Mouse (Mus musculus): Measurements from ENCODE around the gene Umodl1.

The Umodl1 gene

DNA sequence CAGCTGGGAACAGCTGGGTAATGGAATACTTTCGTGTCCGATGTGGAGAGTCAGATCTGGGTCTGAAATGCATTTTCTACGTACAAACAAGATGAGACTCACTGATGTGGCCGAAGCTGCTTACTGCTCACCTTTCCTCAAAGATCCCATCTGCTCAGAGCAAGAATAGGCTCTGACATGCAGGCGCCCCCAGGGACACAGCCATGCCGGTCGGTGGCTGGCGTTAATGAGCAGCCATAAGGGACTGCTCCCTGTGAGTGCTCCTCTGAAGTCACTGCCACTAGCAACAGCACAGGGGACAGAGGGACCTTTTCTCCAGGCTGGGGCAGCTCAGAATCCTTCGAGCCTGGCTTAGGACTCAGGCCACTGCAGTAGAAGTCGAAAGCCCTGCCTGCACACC, at the start of gene Umodl1:
Umodl1 (plus strand) TSS at position 301 of the 400 bp plus-strand sequence.
- no peak for DNase-seq (ENCODE audit: low spot score)

DNA sequence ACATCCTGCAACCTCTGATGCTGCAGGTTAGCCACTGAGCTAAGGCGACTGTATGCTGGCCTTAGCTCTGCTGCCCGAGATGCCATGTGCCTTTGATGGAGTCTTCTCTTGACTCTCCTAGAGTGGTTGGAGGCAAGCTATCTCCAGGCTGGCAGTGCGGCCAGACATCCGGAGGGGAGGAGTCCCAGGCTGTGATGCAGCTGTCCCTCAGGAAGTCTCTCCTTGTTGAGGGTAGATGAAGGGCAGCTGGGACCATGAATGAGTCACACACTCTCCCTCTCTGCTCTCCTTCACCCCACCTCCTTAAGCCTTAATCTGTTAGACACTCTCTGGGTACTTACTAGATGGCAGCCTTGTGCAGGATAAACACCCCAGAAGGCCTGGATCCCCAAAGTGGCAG, 46.9 kb upstream of the Umodl1 start:
- DNase-seq (ENCODE audit: low spot score) = no peak

DNA sequence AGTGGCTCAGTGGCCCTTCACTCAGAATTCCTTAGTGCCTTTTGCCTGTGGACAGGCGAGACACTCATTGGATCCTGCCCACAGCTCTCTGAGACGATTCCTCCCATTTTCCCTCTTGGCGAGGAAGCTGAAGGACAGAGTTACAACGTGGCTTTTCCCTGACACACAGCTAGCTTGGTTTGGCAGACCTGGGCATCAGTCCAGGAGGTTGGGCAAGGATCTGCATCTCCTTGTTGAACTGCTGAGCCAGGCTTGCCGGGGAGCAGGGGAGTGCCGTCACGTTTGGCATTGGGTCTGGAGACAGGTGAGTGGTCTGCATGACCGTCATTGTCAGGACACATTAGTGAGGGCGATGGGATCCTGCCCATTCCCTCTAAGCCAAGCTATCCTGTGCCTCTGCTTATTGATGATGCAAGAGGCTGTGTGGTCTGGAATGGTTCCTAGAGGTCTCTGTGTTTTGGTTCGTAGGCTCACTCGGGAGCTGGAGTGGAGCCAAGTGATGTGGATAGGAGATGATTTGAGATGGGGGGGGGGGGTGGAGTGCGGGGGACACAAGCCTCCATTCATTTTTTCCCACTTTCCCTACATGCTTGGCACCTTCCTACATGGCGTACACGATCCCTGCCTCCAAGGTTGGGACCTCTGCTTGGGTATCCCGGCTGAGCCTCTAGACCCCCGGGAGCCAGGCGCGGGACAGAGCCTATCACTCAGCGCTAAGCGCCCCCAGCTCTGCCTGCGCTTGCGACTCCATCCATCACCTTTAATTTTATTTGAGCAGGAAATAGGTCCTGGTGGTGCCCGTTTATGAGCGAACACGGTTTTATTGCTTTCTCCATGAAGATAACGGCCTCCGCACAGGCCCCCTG, 43.3 kb upstream of the Umodl1 start:
- peak; percentile 9 for DNase-seq (ENCODE audit: low spot score)

DNA sequence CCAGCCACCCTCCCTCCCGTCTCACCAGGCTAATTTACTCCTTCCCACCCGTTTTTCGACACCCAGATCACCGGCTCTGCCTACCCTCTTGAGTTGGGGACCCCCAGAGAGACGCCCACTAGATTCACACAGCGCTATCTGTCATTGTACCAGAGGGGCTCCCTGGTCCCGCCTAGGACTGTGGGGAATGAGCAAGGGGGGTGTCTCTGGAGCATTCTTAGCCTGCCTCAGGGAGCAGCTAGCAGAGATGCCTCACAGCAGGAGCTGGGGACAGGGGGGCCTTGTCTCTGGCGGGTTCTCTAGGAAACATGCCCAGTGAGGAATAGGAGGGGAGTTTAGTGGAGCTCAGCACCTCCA, 42.7 kb upstream of the Umodl1 start:
- no peak for DNase-seq (ENCODE audit: low spot score)

DNA sequence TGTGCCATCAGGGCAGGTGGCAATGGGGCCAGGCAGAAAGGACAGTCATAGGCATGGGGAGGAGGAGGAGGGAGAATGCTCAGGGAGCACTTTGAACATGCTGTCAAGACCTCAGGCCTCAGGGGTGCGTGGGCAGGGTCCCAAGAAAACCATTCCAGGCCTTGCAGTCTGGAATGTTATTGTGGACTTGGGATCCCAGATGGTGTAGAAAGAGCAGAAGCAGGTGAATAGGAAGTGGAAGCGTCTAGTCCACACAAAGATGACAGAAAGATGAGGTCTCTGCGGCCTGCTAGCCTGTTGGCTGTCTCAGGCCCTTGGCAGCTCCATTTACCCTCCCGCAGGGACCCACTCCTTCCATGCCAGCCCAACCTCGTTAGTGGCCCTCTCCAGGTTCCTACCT, 41.9 kb upstream of the Umodl1 start:
- DNase-seq (ENCODE audit: low spot score) = no peak

DNA sequence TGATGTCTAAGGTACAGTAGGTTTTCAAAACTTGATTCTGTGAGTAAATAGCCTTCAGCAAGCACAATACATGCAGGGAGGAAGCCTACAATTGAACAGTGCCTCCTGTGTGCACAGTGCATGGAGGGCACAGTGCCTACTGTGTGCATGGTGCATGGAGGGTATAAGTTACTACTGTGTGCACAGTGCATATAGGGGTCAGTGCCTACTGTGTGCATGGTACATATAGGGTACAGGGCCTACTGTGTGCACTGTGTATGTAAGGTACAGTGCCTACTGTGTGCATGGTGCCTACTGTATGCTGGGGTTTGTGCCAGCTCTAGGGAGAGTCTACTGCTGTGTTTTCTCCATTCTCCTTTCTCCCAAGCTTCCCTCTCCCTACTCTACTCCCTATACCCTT, 40.2 kb upstream of the Umodl1 start:
- no peak for DNase-seq (ENCODE audit: low spot score)

DNA sequence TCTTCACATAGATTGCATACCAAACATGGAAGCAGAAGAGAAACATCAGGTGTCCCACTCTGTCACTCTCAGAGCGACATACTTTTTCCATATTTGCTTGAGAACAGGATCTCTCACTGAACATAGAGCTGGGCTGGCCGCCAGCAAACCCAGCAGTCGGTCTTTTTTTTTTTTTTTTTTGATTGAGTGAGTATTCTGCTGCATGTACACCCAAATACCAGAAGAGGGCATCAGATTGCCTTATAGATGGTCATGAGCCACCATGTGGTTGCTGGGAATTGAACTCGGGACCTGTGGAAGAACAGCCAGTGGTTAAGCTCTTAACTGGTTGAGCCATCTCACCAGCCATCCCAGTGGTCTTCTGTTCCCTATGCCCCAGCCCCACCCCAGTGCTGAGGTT, 30.9 kb upstream of the Umodl1 start:
- no peak for DNase-seq (ENCODE audit: low spot score)

DNA sequence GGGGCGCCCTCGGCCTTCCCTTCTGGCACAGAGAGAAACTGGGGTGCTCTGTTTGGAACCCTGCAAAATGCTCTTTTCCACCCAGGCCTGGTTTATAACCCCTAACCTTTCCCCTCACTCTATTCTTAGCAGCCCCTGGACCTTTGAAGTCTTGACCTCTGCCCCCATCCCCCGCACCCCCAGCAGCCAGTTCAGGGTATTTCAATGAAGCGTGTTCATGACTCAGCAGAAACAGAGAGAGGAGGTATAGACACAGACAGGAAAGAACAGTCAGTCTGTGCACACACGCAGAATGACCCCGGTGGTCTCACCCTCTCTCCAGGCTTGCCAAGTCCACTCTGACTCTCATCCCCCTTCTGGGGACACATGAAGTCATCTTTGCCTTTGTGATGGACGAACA, 23.6 kb upstream of the Umodl1 start:
- DNase-seq (ENCODE audit: low spot score) = no peak

DNA sequence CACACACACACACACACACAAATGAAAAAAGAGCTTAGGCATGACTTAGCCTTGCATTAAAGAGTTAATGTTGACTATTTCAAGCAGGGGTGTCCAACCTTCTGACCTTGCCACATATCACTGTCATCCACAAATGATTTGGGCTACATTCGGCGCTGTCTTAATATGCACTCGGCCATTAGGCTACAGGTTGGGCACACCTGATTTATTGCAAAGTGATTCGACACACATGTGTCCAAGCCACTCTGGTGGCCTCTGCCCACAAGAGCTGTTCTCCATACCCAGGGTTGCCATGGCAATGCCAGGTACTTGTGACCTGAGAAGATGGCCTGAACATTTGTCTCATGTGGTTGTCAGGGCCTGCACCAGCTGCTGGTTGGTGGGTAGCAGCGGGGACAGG, 21.6 kb upstream of the Umodl1 start:
- DNase-seq (ENCODE audit: low spot score) = no peak

DNA sequence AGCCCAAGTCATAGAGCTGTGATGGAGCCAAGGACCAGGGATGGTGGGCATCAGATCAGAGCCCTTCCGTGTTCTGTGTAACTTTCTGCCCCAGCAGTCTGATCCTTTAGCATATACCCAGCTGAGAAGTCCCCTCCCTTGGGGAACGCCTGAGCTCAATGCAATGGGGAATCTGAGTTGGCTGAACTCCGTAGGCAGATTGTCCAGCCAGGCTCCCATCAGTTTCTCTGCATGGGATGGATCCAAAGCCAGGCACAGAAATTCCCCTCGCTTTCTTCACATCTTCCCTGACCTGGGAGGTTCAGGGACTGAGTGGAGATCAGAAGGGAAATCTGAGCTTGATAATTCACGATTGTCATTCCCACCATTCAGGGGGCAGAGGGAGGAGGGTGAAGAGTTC, 19.1 kb upstream of the Umodl1 start:
- no peak for DNase-seq (ENCODE audit: low spot score)

DNA sequence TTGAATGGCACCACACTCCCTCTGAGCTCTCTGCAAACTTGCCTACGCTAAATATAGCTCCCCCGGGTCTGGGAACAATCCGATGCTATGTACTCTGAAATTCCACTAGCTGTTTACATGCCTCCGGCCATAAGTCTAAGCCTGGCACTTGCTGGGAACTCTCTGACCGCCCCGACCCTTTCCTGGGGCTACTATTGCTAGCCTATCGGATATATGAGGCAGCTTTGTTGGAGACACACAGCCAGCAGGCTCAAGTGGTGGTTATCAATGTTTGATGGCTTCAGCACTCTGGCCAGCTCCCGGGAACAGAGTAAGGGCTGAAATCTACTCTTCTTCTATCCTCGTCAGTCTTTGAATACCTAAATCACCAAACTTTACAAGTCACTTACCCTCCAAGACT, 15.9 kb upstream of the Umodl1 start:
- no peak for DNase-seq (ENCODE audit: low spot score)

DNA sequence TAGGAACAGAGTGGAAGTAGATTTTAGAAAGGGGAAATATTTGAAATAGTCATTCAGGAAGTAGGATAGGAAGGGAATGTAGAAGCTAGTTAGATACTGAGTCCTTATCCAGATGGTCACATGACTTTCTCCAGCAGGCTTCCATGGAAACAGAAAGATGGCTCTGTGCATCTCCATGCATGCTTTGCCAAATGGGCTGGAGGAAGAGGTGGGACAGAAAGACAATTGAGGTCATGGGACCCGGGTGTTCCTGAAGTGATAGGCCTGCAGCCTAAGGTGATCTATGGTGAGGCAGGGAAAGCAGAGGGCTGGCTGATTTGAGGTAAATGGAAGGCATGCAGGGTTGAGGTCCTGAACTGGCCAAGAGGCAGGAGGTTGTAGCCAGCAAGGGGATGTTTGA, 6.1 kb upstream of the Umodl1 start:
- DNase-seq (ENCODE audit: low spot score) = no peak

DNA sequence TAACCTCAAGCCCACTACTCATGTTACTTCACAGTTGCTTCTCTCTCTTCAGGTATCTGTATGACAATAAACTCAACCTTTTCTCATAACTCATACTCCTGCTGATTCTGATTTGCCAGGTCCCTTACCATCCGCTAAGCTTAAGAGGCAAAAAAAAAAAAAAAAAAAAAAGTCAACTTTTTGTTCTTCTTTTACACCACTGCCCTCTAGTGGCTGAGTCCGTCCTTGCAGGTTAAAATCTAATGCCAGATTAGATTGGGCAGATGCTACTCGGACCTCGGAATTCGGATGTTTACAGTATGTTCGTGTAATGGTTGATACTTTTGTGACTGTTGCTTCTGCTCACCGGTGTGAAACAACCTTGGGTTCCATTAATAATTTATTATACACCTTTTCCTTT, 3.7 kb upstream of the Umodl1 start:
- DNase-seq (ENCODE audit: low spot score) = no peak

DNA sequence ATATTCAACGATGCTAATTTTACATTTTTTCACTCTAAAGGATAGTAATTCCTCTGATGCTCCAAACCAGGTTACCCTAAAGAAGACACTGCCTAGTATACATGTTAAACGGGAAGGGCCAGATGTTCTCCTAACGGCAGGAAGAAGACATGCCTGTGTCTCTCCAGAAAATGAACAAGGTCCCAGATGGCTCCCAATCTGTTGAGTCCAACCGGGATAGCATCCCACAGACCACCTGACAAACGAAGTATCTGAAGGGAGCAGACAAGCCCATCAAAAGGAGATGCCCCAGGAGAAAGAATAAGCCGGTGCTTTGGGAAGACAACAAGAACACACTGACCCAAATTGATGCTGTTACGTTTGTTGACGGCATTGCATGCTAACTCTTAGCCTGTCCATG, 2.8 kb upstream of the Umodl1 start:
- DNase-seq (ENCODE audit: low spot score) = no peak

DNA sequence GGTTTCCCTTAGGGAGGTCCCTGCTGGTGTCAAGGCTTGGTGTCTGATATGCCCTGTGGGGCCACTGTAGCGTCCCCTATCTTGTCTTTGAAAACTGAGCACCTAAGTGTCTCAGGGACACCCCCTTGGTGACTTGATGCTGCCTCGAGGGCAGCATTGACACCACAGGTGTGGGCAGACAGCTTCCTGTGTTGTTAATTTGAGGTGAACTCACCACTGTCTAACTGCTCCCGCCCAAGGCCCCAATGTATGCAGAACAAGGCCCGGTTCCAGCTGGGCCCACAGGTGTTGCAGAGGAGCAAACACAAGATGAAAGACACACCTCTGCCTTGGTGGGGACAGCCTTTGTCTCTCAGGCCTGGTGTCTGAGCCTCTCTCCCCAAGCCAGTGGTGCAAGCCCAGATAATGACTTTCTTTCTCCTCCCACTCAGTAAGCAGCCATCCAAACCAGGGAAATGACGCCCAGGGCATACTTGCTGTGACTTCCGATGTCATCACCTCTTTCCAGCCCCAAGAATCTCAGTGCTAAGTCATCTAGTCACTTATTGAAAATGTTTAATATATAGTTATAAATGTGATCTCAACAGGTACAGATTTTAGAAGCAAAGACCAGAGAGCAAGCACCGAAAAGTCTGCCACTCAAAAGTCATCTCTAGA, 7.6 kb downstream of the Umodl1 start:
- DNase-seq (ENCODE audit: low spot score) = no peak

DNA sequence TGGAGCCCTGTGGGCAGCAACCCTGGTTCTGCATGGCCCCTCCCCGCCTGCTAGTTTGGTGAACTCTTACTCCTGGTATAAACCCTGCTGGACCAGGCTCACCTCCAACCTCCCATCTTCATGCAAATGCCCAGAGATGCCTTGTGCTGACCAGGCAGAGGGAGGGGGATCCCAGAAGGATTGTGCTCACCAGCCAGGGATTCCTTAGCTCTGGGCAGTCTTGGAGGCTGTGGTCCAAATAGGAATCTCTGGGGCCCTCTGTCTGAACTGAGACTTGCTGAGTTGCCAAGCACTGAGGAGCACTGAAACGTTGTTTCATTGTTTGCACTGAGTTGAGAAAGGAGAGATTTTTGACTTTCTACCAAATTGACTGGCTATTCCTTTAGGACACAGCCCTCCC, 8.4 kb downstream of the Umodl1 start:
- no peak for DNase-seq (ENCODE audit: low spot score)

DNA sequence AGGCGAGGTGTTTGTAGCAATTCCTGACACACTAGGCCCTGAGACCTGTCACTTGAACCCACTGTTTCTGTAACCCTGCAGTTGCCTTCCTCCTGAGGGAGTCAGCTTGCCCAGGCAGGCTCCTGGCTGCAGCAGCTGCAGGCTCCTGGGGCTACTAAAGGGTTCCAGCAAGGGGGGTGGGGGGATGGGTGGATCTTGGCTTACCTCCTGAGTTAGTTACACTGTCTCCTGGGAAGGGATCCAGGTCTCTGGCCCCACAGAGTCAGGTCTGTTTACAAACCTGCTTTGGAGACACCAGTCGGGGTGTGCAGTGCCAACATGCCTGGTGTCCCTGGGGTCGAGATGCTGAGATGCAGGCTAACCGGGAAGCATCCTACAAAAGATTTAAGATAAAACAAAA, 15.5 kb downstream of the Umodl1 start:
- DNase-seq (ENCODE audit: low spot score) = no peak

DNA sequence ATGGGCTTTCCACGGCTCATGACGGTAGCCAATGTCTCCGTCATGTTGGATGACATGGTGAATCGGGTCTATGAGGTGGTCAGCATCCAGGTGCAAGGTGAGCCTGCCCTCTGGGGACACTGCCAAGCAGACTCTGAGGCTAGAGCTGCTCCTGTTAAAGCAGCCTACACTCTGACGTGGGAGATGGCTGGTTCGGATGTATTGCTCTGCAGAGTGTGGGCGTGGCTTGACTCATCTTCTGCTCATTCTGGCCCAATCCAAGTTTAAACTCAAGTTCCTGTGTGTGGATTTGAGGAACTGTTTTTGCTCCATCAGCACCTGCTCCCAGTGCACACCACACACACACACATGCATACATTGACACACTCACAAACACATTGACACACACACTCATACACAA, 17.4 kb downstream of the Umodl1 start:
- no peak for DNase-seq (ENCODE audit: low spot score)

DNA sequence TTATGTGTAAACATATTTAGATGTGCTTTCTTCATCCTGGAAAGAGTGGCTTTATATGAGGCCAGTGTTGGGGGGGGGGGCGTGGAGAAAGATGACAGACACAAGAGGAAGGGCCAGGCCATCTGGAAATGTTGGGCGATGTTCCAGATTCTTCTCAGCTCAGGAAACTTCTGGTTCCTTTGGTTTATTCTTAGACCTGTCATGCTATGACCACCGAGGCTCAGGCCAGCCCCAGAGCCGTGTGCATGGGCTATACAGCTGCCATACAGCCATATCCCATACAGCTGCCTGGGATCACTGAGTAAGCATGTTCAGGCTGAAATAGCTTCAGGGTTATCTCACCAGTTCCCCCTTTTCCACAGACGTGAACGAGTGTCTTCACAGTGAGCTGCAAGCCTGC, 18.9 kb downstream of the Umodl1 start:
- no peak for DNase-seq (ENCODE audit: low spot score)

DNA sequence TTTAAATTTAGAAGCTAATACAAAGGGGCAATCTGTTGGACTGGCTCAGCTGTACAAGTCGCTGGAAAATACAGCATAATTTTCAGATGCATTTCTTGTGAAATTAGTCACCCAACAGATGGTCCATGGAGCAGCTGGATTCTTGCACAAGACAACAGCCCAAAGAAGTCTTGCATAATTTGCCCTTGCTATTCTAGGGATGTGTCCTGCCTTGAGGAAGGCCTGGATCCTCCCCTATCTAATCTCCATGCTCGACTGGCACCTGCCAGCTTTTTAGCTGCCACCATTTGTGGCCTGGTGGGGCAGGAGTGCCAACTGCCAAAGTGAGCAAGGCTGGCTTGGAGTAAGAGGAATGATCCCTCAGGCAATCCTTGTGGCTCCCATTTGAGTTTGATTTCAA, 22.9 kb downstream of the Umodl1 start:
- DNase-seq (ENCODE audit: low spot score) = no peak

DNA sequence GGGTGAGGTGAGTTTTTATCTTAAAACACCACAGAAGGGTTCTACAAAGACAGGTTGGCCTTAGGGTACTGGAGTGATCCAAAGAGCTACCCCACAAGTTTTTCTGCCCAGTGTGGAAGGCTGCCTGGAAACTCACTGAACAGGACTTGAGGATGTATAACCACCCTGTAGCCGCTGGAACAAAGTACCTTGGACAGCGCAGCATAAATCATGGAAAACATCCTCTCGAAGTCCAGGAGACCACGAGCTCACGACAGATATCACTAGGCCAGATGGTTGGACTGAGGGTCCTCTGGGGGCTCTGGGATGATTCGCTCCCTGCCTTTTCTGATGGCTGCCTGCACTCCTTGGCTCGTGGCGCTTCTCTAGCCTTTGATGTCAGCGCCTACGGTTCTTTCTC, 24.1 kb downstream of the Umodl1 start:
- DNase-seq (ENCODE audit: low spot score) = no peak

DNA sequence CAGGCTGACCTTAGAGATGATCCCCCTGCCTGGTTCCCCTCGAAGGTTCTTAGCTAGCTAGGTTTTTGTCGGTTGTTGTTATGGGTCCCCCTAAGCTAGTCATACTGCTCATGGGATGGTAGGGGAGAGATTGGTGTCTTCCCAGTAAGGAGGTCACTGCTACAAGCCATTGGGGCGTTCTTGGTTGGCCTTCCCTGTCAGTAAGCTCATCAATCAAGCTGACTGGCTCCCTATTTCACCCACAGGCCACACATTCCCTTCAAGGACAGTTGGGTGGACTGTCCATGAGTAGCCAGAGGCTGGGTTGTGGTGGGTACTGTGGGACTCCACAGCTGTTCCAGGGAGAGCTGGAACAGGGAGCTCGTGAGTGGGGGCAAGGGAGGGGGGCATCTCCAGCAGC, 29.1 kb downstream of the Umodl1 start:
- DNase-seq (ENCODE audit: low spot score) = no peak

DNA sequence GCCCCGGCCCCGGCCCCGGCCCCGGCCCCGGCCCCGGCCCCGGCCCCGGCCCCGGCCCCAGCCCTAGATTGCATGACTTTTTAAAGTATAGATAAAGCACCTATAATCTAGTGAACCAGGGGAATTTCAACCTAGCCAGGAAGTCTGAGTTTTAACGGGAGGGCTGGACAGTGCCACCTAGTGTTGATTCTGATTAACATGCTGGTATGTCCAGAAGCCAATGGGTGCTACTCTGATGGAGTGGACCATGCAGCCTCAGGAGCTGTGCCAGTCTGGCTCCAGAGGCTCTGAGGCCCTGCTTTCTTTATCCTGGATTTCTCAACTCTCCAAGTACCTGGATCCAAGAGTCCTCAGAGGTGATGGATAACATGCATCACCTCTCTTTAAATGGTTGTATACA, 35.8 kb downstream of the Umodl1 start:
- DNase-seq (ENCODE audit: low spot score) = no peak

DNA sequence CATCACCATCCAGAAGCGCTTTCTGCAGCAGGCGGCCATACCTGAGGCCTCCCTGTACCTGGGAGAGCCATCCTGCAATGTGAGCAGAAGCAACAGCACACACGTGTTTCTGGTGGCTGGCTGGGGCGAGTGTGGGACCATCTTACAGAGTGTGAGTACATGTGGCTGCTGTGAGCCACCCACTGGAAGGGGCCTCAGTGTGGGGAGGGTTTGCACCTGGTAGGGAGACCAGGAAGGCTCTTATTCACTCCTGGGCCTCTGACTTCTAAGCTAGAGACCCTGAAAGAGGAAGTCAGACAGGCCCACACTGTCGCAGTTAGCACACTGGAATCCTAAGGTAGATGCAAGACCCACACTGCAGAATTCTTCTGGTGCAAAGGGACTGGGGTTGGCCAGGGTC, 41.9 kb downstream of the Umodl1 start:
- no peak for DNase-seq (ENCODE audit: low spot score)
